Mouse (Mus musculus) ES-E14 (cell line): ENCODE measurements around the gene Cst6.

ENCODE experiments used
- MAFK ChIP-seq: IDR thresholded peaks from 2 replicates; pipeline ENCODE4 v1.6.1; 2014; ENCODE audit warnings: mild to moderate bottlenecking, low read depth, low read length, inconsistent platforms; ENCODE audit not compliant: insufficient read depth
- ZNF384 ChIP-seq: IDR thresholded peaks from 2 replicates; pipeline ENCODE4 v1.6.1; 2012; ENCODE audit warnings: low read depth, low read length, inconsistent platforms

- TF ChIP-seq MAFK (no peak), ZNF384 (no peak)
These were observed 51.2 kb downstream of the Cst6 start, which contains the start of gene Gal3st3 for GRCm38 (mm10) chr19:5297903-5298800.
